Mouse (Mus musculus): ENCODE results near the gene Spc24. TPM values are rescaled to one million over a fixed set of nuclear protein-coding genes. Genes with fewer than 3 reads are reported as not detected.

Gene Spc24
- polyA plus RNA-seq, 1 experiment from 2014 or later = 15.7 TPM

GRCm38 (mm10) chr9:21754516-21755321 lies 5.4 kb downstream of the Spc24 start:
- no peak for ATAC-seq (replicated peaks)
- no peaks in the 10 kb centered on the region for H3K36me3 ChIP-seq (replicated peaks)
- H3K4me1 ChIP-seq = peaks cover 5% of the 10 kb centered on the region
- no peaks in the 10 kb centered on the region for H3K9me3 ChIP-seq
- no peak overlapping the region for H3K4me3 ChIP-seq
- H3K4me2 ChIP-seq = no peak overlapping the region
- no peak overlapping the region for H3K27ac ChIP-seq
- H3K27me3 ChIP-seq (replicated peaks) = no peaks in the 10 kb centered on the region
- H3K9ac ChIP-seq = no peak overlapping the region
- 83% methylated on average over 13 of the region's 13 CpGs for WGBS

DNA sequence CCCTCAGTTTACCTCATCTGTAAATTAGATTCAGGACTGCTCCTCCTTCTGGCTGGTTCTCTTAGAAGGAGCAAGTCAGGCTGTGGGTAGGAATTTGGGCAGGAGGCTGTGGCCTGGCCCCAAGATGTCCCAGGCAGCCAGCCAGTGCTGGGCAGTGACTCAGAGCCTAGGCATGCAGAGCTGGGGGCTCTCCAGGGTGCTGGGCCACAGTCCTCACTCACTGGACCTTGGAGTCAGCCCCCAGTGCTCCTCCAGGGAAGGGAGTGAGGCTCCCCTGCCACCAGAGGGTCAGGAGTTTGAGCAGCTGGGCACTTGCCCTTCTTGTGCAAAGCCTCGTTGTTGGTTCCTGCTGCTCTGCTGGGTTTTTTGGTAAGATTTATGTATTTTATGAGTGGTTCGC lies 6.1 kb downstream of the Spc24 start:
- H3K4me2 ChIP-seq = no peak overlapping the region
- no peaks in the 10 kb centered on the region for H3K27me3 ChIP-seq (replicated peaks)
- no peaks in the 10 kb centered on the region for H3K36me3 ChIP-seq (replicated peaks)
- no peaks in the 10 kb centered on the region for H3K4me1 ChIP-seq
- 97% methylated on average over 2 of the region's 2 CpGs for WGBS
- H3K9me3 ChIP-seq = no peaks in the 10 kb centered on the region
- no peak for ATAC-seq (replicated peaks)
- no peak overlapping the region for H3K27ac ChIP-seq
- no peak overlapping the region for H3K9ac ChIP-seq
- H3K4me3 ChIP-seq = no peak overlapping the region

GRCm38 (mm10) chr9:21752252-21752792 lies 7.8 kb downstream of the Spc24 start:
- no peaks in the 10 kb centered on the region for H3K9me3 ChIP-seq
- H3K27me3 ChIP-seq (replicated peaks) = no peaks in the 10 kb centered on the region
- H3K4me2 ChIP-seq = no peak overlapping the region
- H3K4me3 ChIP-seq = no peak overlapping the region
- ATAC-seq (replicated peaks) = no peak
- H3K9ac ChIP-seq = no peak overlapping the region
- no peaks in the 10 kb centered on the region for H3K4me1 ChIP-seq
- peaks cover 5% of the 10 kb centered on the region; the same call in 1 of the 2 replicates for H3K36me3 ChIP-seq (replicated peaks)
- no peak overlapping the region for H3K27ac ChIP-seq
- whole genome bisulfite sequencing = 52% methylated on average over 10 of the region's 10 CpGs

- H3K27ac ChIP-seq = no peak overlapping the region
- H3K4me1 ChIP-seq = no peaks in the 10 kb centered on the region
- H3K9me3 ChIP-seq = no peaks in the 10 kb centered on the region
- no peak for ATAC-seq (replicated peaks)
- H3K36me3 ChIP-seq (replicated peaks) = peaks cover 8% of the 10 kb centered on the region; the same call in 1 of the 2 replicates
- H3K4me3 ChIP-seq = no peak overlapping the region
- 78% methylated on average over 6 of the region's 6 CpGs for WGBS
- H3K9ac ChIP-seq = no peak overlapping the region
- no peaks in the 10 kb centered on the region for H3K27me3 ChIP-seq (replicated peaks)
- H3K4me2 ChIP-seq = no peak overlapping the region
Measured at GRCm38 (mm10) chr9:21751347-21751746, 8.8 kb downstream of the Spc24 start.

DNA sequence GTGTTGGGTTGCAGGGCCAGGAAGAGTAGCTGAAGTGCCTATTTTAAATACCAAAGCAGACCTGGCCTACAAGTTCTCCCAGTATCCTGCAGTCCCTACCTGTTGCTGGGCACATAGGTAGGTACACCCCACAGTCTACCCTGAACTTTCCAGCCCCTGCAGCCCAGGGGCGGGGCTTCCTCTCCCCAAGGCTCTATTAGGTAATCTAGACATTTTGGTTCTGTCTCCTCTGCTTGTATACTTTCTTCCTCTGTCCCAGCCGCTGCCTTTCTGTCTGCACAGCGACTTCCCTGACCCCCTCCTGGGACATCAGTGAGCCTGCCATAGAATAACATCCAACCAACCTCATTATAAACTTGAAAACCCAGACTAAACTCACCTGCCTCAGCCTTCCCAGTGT lies 9.7 kb downstream of the Spc24 start:
- no peak overlapping the region for H3K9ac ChIP-seq
- no peaks in the 10 kb centered on the region for H3K4me1 ChIP-seq
- peaks cover 16% of the 10 kb centered on the region for H3K36me3 ChIP-seq (replicated peaks)
- H3K4me2 ChIP-seq = no peak overlapping the region
- WGBS = 77% methylated on average over 3 of the region's 3 CpGs
- H3K27ac ChIP-seq = no peak overlapping the region
- no peaks in the 10 kb centered on the region for H3K27me3 ChIP-seq (replicated peaks)
- no peak for ATAC-seq (replicated peaks)
- no peaks in the 10 kb centered on the region for H3K9me3 ChIP-seq
- H3K4me3 ChIP-seq = no peak overlapping the region

- Histone ChIP-seq H3K4me1 (no peaks in the 10 kb centered on the region), H3K9ac (no peak overlapping the region), H3K4me3 (no peak overlapping the region), H3K27ac (no peak overlapping the region), H3K27me3 (replicated peaks) (no peaks in the 10 kb centered on the region), H3K4me2 (no peak overlapping the region), H3K36me3 (replicated peaks) (peaks cover 19% of the 10 kb centered on the region), H3K9me3 (no peaks in the 10 kb centered on the region)
- 87% methylated on average over 6 of the region's 6 CpGs for WGBS
- ATAC-seq (replicated peaks) = no peak
Measured at GRCm38 (mm10) chr9:21749382-21750118, 10.6 kb downstream of the Spc24 start.

GRCm38 (mm10) chr9:21748491-21748890 lies 11.6 kb downstream of the Spc24 start:
- Histone ChIP-seq H3K27me3 (replicated peaks) (no peaks in the 10 kb centered on the region), H3K36me3 (replicated peaks) (peaks cover 26% of the 10 kb centered on the region), H3K4me2 (no peak overlapping the region), H3K4me3 (no peak overlapping the region), H3K4me1 (no peaks in the 10 kb centered on the region), H3K9ac (no peak overlapping the region), H3K9me3 (no peaks in the 10 kb centered on the region), H3K27ac (no peak overlapping the region)
- ATAC-seq (replicated peaks) = no peak
- 86% methylated on average over 10 of the region's 10 CpGs for WGBS

DNA sequence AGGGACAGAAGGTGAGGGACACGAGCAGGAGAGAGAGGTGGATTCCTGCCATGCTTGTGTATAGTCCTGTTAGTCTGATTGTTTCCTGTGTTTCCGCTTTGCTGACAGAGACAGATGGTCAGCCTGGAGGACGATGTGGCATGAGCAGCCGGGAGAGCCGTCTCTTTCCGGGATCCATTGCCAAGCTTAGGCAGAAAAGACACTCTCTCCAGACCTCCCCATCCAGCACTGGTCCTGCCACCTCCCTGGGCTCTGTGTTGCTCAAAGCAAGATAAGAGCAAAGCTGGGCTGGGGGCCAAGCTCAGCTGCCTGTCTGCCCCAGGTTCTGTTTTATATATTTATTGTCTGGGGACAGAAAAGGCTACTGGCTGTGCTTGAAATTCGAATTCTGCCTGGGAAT lies 12.1 kb downstream of the Spc24 start:
- H3K36me3 ChIP-seq (replicated peaks) = peaks cover 26% of the 10 kb centered on the region
- H3K4me1 ChIP-seq = no peaks in the 10 kb centered on the region
- no peak for ATAC-seq (replicated peaks)
- no peak overlapping the region for H3K9ac ChIP-seq
- H3K9me3 ChIP-seq = no peaks in the 10 kb centered on the region
- H3K27ac ChIP-seq = 0 out of 2 replicates have a peak overlapping the region, but pooled peaks have one; percentile 32
- H3K4me3 ChIP-seq = no peak overlapping the region
- no peak overlapping the region for H3K4me2 ChIP-seq
- WGBS = 70% methylated on average over 7 of the region's 7 CpGs
- H3K27me3 ChIP-seq (replicated peaks) = no peaks in the 10 kb centered on the region

DNA sequence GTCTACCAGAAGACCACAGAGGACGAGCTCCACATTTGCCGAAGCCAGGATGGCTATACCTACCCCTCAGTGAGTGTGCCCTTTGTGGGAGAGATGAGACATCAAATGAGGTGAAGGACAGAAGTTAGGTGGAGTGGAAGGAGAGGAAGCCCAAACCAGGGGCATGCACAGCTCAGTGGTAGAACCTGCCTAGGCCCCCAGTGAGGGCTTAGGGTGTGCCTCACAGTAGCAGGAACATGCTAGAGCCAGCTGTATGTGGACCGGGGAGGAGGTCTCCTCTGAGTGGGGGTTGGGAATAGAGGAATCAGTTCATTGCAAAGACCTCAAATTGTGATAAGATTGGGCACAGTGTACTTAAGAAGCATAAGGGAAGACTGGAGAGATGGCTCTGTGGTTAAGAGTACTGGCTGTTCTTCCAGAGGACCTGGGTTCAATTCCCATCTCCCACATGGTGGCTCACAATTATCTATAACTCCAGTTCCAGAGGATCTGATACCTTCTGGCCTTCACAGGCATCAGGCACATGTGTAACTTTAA lies 12.8 kb downstream of the Spc24 start:
- no peak overlapping the region for H3K27ac ChIP-seq
- H3K27me3 ChIP-seq (replicated peaks) = no peaks in the 10 kb centered on the region
- no peak overlapping the region for H3K4me2 ChIP-seq
- no peaks in the 10 kb centered on the region for H3K4me1 ChIP-seq
- H3K9ac ChIP-seq = no peak overlapping the region
- no peak overlapping the region for H3K4me3 ChIP-seq
- no peaks in the 10 kb centered on the region for H3K9me3 ChIP-seq
- ATAC-seq (replicated peaks) = no peak
- 96% methylated on average over 3 of the region's 3 CpGs for WGBS
- peaks cover 33% of the 10 kb centered on the region for H3K36me3 ChIP-seq (replicated peaks)

GRCm38 (mm10) chr9:21741514-21741913 lies 18.6 kb downstream of the Spc24 start:
- no peak overlapping the region for H3K27ac ChIP-seq
- H3K4me2 ChIP-seq = no peak overlapping the region
- no peak for ATAC-seq (replicated peaks)
- no peaks in the 10 kb centered on the region for H3K27me3 ChIP-seq (replicated peaks)
- no peak overlapping the region for H3K9ac ChIP-seq
- WGBS = 95% methylated on average over 11 of the region's 11 CpGs
- H3K36me3 ChIP-seq (replicated peaks) = peaks cover 61% of the 10 kb centered on the region
- no peak overlapping the region for H3K4me3 ChIP-seq
- no peaks in the 10 kb centered on the region for H3K9me3 ChIP-seq
- no peaks in the 10 kb centered on the region for H3K4me1 ChIP-seq

DNA sequence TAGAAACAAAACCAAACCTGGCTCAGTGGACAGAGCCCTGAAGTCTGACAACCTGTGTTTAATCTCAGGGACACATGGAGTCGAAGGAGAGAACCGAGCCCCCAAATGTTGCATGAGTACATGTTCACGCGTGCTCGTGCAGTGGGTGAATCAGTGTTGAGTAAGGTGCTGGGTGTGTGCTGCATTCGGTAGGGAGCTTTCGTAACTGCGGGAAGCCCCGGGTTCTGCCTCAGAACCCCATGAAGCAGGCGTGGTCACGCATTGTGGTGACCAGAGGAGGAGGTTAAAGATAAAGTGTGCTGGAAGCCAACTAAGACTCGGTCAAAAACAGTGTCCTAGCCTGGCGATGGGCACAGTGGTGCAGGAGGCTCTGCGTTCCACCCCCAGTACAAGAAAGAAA lies 19.7 kb downstream of the Spc24 start:
- H3K27me3 ChIP-seq (replicated peaks) = no peaks in the 10 kb centered on the region
- 97% methylated on average over 14 of the region's 14 CpGs for WGBS
- H3K9me3 ChIP-seq = no peaks in the 10 kb centered on the region
- H3K9ac ChIP-seq = no peak overlapping the region
- no peak overlapping the region for H3K27ac ChIP-seq
- no peaks in the 10 kb centered on the region for H3K4me1 ChIP-seq
- H3K4me3 ChIP-seq = no peak overlapping the region
- ATAC-seq (replicated peaks) = no peak
- peaks cover 62% of the 10 kb centered on the region for H3K36me3 ChIP-seq (replicated peaks)
- H3K4me2 ChIP-seq = no peak overlapping the region

DNA sequence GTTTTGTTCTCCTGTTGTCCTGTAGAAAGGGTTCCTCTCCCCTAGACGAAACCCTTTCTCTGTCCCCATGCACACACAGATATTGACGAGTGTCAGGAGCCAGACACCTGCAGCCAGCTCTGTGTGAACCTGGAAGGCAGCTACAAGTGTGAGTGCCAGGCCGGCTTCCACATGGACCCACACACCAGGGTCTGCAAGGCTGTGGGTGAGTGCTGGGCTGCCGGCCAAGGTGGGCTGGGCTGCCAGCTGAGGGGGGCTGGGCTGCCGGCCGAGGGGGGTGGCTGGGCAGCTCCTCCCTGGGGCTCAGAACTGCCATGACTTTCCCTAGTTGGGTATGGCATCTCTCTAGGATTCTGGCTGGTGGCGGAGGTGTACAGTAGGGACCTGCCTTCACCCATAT lies 21.3 kb downstream of the Spc24 start:
- Histone ChIP-seq H3K4me2 (no peak overlapping the region), H3K9me3 (no peaks in the 10 kb centered on the region), H3K4me1 (no peaks in the 10 kb centered on the region), H3K9ac (no peak overlapping the region), H3K4me3 (no peak overlapping the region), H3K27me3 (replicated peaks) (no peaks in the 10 kb centered on the region), H3K27ac (no peak overlapping the region), H3K36me3 (replicated peaks) (peaks cover 62% of the 10 kb centered on the region)
- WGBS = 88% methylated on average over 7 of the region's 7 CpGs
- no peak for ATAC-seq (replicated peaks)
